Mouse (Mus musculus) bone marrow, adult 2 months (tissue): Measurements from ENCODE around the gene Prkch.

Experiments
- CTCF ChIP-seq: fragments of 200-500 bp; IDR thresholded peaks from 2 replicates; pipeline ENCODE4 v1.5.1; 2011; ENCODE audit warnings: low read length, control low read depth; ENCODE audit not compliant: control insufficient read depth, insufficient read depth
- POLR2A ChIP-seq: fragments of 200-500 bp; IDR thresholded peaks from 2 replicates; pipeline ENCODE4 v1.6.1; 2011; ENCODE audit warnings: low read depth, mild to moderate bottlenecking, control low read depth, low read length, borderline replicate concordance; ENCODE audit not compliant: control insufficient read depth

DNA sequence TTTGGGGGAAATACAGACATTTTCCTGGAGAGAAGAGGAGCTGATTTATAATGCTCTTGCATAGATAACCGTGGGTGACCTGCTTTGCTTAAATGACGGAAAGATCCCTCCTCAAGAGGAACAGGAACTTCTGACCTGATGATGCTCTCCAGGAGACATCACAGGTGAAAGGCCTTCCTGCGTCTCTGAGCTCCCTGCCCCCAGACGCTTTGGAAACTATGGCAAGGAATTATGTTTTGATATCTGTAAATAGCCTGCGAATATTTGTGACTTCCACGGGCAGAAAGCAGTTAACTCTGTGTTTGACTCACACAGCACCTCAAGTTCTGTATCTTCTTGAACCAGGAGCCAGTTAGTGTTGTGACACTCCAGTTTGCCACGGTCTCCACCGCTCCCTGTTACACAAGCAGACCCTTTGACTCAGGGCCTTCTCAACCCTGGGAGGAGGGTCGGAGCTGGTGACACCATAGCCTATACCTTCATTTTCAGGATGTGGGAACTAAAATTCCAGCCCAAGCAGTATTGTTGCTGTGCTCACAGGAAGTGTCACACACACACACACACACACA, 9.7 kb downstream of the Prkch start:
- TF ChIP-seq CTCF, result no peak
- TF ChIP-seq POLR2A, result no peak
